Mouse (Mus musculus) hindbrain, embryonic 12.5 days (tissue): ENCODE measurements around the gene 4930415O20Rik. TPM values are rescaled to one million over a fixed set of nuclear protein-coding genes. Genes with fewer than 3 reads are reported as not detected.

Experiments
- polyA plus RNA-seq: library from polyadenylated mRNA; unstranded; fragments of >200 nt; fragmentation: Nextera tagmentation; extraction: Ambion mirVana; gene quantifications from 2 replicates; pipeline ENCODE4 v1.2.1, GENCODE M21; 2016

The 4930415O20Rik gene
- polyA plus RNA-seq, 1 experiment from 2014 or later: 0.43 TPM

Other genes with a start within 250 kb of the 4930415O20Rik start
- gene Olfr284, start 230.0 kb upstream of the 4930415O20Rik start, polyA plus RNA-seq: not detected in 2 replicates
- gene Olfr283, start 190.1 kb upstream of the 4930415O20Rik start, polyA plus RNA-seq: not detected in 2 replicates
- gene Olfr282, start 139.8 kb upstream of the 4930415O20Rik start, polyA plus RNA-seq: not detected in 2 replicates
- not detected in 2 replicates for gene Olfr281, start 118.4 kb upstream of the 4930415O20Rik start, polyA plus RNA-seq
- not detected in 2 replicates for gene OR5BS1P, start 101.1 kb upstream of the 4930415O20Rik start, polyA plus RNA-seq
- not detected in 2 replicates for gene Lalba, start 88.3 kb upstream of the 4930415O20Rik start, polyA plus RNA-seq
- gene Olfr279, start 78.6 kb upstream of the 4930415O20Rik start, polyA plus RNA-seq: not detected in 2 replicates
- gene Kansl2, start 36.7 kb upstream of the 4930415O20Rik start, polyA plus RNA-seq: 166 and 167 TPM in 2 replicates
- gene Ccnt1, start 81 bp upstream of the 4930415O20Rik start, polyA plus RNA-seq: 63.2 and 65.5 TPM in 2 replicates
- gene Adcy6, start 39.1 kb downstream of the 4930415O20Rik start, polyA plus RNA-seq: 15.9 and 18.6 TPM in 2 replicates
- gene Cacnb3, start 59.8 kb downstream of the 4930415O20Rik start, polyA plus RNA-seq: 110 and 113 TPM in 2 replicates
- 21.9 and 26.6 TPM in 2 replicates for gene Ddx23, start 91.9 kb downstream of the 4930415O20Rik start, polyA plus RNA-seq
- 6.4 and 6.5 TPM in 2 replicates for gene Rnd1, start 106.5 kb downstream of the 4930415O20Rik start, polyA plus RNA-seq
- gene Ccdc65, start 137.2 kb downstream of the 4930415O20Rik start, polyA plus RNA-seq: 3.1 and 3.5 TPM in 2 replicates
- gene Fkbp11, start 157.2 kb downstream of the 4930415O20Rik start, polyA plus RNA-seq: 14.3 and 15.1 TPM in 2 replicates
- 65.1 and 65.2 TPM in 2 replicates for gene Arf3, start 192.2 kb downstream of the 4930415O20Rik start, polyA plus RNA-seq
- 0.59 and 0.91 TPM in 2 replicates for gene Wnt10b, start 207.1 kb downstream of the 4930415O20Rik start, polyA plus RNA-seq
- gene Wnt1, start 218.9 kb downstream of the 4930415O20Rik start, polyA plus RNA-seq: 8.4 and 8.6 TPM in 2 replicates
- gene Ddn, start 238.5 kb downstream of the 4930415O20Rik start, polyA plus RNA-seq: 0.56 and 0.65 TPM in 2 replicates